Mouse (Mus musculus) urinary bladder, postnatal 4 days (tissue): ENCODE measurements around the gene Gm17693.
"Not testable (repeated sequence)": the region's sequence is repeated elsewhere in the genome, so short reads cannot be mapped to it uniquely, and the experiment has no call there.

ENCODE experiments used
- DNase-seq, 2 experiments: peaks; one replicate each; pipeline ENCODE4 v3.0.0; 2021 to 2022; ENCODE audit warnings: low spot score in 2 of 2

The Gm17693 gene

GRCm38 (mm10) chrX:125705144-125705543, at the start of gene Gm17693:
Gene Gm17693, plus strand, starts transcription at chrX:125705444.
- not testable (repeated sequence) for DNase-seq
